ENCODE assay signal across 13 mouse cellular contexts in genomic region chr6:111911997-111912396, GRCm38 (mm10).
DNase-seq lines count a peak whose midpoint lies in the region; ATAC-seq and TF ChIP-seq lines count a peak whose summit lies in the region.
"Had no signal": no experiment of that assay in that cellular context is flagged by ENCODE, and none has a peak within 500 bp of the region (broad histone marks: within the 10 kb centered on the region; RNA-seq: fewer than 3 reads in every experiment).

No protein-coding gene starts in this region.

- no peaks in the 10 kb centered on the region for H3K27me3 ChIP-seq in embryonic facial prominence, embryonic 14.5 days (replicated peaks; ENCODE audit: control insufficient read depth, insufficient read depth, low read length)
- H3K27me3 ChIP-seq: limb, embryonic 12.5 days had no signal

- no peak overlapping the region for H3K4me3 ChIP-seq in left cerebral cortex, adult 2 months
- H3K4me3 ChIP-seq in ES-E14 (ENCODE audit: insufficient read depth in 1 of 2, low read depth in 1 of 2, low read length in 2 of 2, poor library complexity in 1 of 2, severe bottlenecking in 1 of 2), result no peak overlapping the region
- H3K4me3 ChIP-seq in embryonic facial prominence, embryonic 14.5 days (ENCODE audit: low read depth, low read length), result no peak overlapping the region
- H3K4me3 ChIP-seq: gastrocnemius, adult 2 months; limb, embryonic 12.5 days had no signal

- no peaks in the 10 kb centered on the region for H3K36me3 ChIP-seq in ES-E14 (ENCODE audit: control insufficient read depth, insufficient read depth, low read length, poor library complexity, severe bottlenecking)
- H3K36me3 ChIP-seq in embryonic facial prominence, embryonic 14.5 days (ENCODE audit: control insufficient read depth, insufficient read depth, low read length), result no peaks in the 10 kb centered on the region
- H3K36me3 ChIP-seq: limb, embryonic 12.5 days had no signal

- H3K4me2 ChIP-seq in embryonic facial prominence, embryonic 14.5 days (ENCODE audit: low read depth, low read length), result no peak overlapping the region
- H3K4me2 ChIP-seq: limb, embryonic 12.5 days had no signal

- ATAC-seq in frontal cortex, adult (ENCODE audit: low TSS enrichment), result peak; percentile 31; the same call in 1 of the 2 replicates
- ATAC-seq in embryonic facial prominence, embryonic 14.5 days (ENCODE audit: low read depth), result no peak
- ATAC-seq: CD4-positive, CD25-positive, alpha-beta regulatory T cell, adult 4 months had no signal

- DNase-seq in frontal cortex, postnatal 36 days (ENCODE audit: low spot score in 2 of 2), result no peak
- no peak for DNase-seq in left cerebral cortex, adult 2 months (ENCODE audit: extremely low spot score in 1 of 2, low spot score in 2 of 2)
- DNase-seq in left cerebral cortex, postnatal 10 days (ENCODE audit: extremely low spot score in 1 of 2, low spot score in 2 of 2), result no peak
- peak; percentile 4 for DNase-seq in ES-E14 (ENCODE audit: low read depth, low spot score)
- DNase-seq in embryonic facial prominence, embryonic 14.5 days (ENCODE audit: low spot score), result peak; percentile 21
- no peak for DNase-seq in gastrocnemius, postnatal 36 days
- DNase-seq in gastrocnemius, postnatal 25 days, result no peak
- DNase-seq: gastrocnemius, adult 2 months; kidney, postnatal 36 days; lung, adult 18-20 months had no signal

- TF ChIP-seq CTCF in left cerebral cortex, adult 2 months (IDR thresholded peaks at IDR 0.05), result peak; percentile 44

- no peaks in the 10 kb centered on the region for H3K9me3 ChIP-seq in ES-E14 (ENCODE audit: control insufficient read depth, insufficient read depth, low read depth, low read length)
- no peaks in the 10 kb centered on the region for H3K9me3 ChIP-seq in embryonic facial prominence, embryonic 14.5 days (ENCODE audit: control insufficient read depth, low read length)
- H3K9me3 ChIP-seq: limb, embryonic 12.5 days had no signal

- H3K9ac ChIP-seq in ES-E14 (ENCODE audit: insufficient read depth, low read depth, low read length, poor library complexity, severe bottlenecking), result no peak overlapping the region
- H3K9ac ChIP-seq in embryonic facial prominence, embryonic 14.5 days (ENCODE audit: low read depth, low read length), result no peak overlapping the region
- H3K9ac ChIP-seq: limb, embryonic 12.5 days had no signal

- 60% methylated on average over 2 of the region's 2 CpGs for WGBS in embryonic facial prominence, embryonic 14.5 days

- no peak overlapping the region for H3K27ac ChIP-seq in left cerebral cortex, adult 2 months
- H3K27ac ChIP-seq in ES-E14 (ENCODE audit: insufficient read depth, low read depth, low read length, poor library complexity, severe bottlenecking), result no peak overlapping the region
- no peak overlapping the region for H3K27ac ChIP-seq in embryonic facial prominence, embryonic 14.5 days (replicated peaks; ENCODE audit: low read depth, low read length)
- H3K27ac ChIP-seq: gastrocnemius, adult 2 months; limb, embryonic 12.5 days had no signal

- intact Hi-C loops in left cerebral cortex, adult 2 months (cut with DNase I), result no loop called here
- intact Hi-C loops in left cerebral cortex, postnatal 10 days (cut with DNase I), result no loop called here
- intact Hi-C loops in gastrocnemius, postnatal 36 days (cut with DNase I), result no loop called here

- in situ Hi-C loops in ES-E14 (cut with MboI; ENCODE audit: low sequenced_read_pairs in 2 of 2, unreplicated experiment in 2 of 2), result no loop called here

- no peaks in the 10 kb centered on the region for H3K4me1 ChIP-seq in ES-E14 (ENCODE audit: control insufficient read depth in 2 of 2, insufficient read depth in 2 of 2, low read length in 2 of 2, poor library complexity in 1 of 2)
- H3K4me1 ChIP-seq in embryonic facial prominence, embryonic 14.5 days (ENCODE audit: control insufficient read depth, insufficient read depth, low read length), result peaks cover 5% of the 10 kb centered on the region; the same call in 1 of the 2 replicates
- H3K4me1 ChIP-seq: limb, embryonic 12.5 days had no signal

TF ChIP-seq in ES-E14, 5 proteins besides CTCF, POLR2A, EP300 and RAD21:
- TF ChIP-seq ZC3H11A (IDR thresholded peaks at IDR 0.05; ENCODE audit: borderline replicate concordance, low read depth, low read length), result no peak
- no peak for TF ChIP-seq HCFC1 (IDR thresholded peaks at IDR 0.05; ENCODE audit: borderline replicate concordance, insufficient read depth, low read length)
- TF ChIP-seq ZNF384 (IDR thresholded peaks at IDR 0.05; ENCODE audit: low read depth, low read length), result peak; percentile 91
- TF ChIP-seq CHD2 (IDR thresholded peaks at IDR 0.05; ENCODE audit: low read depth, low read length), result no peak
- TF ChIP-seq MAFK (IDR thresholded peaks at IDR 0.05; ENCODE audit: insufficient read depth, low read depth, low read length), result no peak

Comparison
In these comparisons a context has a peak if more than half of its experiments do, and no peak if none do; other contexts are left out.
1. DNase-seq: peak in ES-E14 (single experiment) and embryonic facial prominence, embryonic 14.5 days (single experiment); none in frontal cortex, postnatal 36 days (0 of 2), left cerebral cortex, adult 2 months (0 of 2), left cerebral cortex, postnatal 10 days (0 of 2), gastrocnemius, postnatal 36 days (0 of 2) and gastrocnemius, postnatal 25 days (single experiment).